Mouse (Mus musculus): ENCODE measurements around the gene Alg12. TPM values are rescaled to one million over a fixed set of nuclear protein-coding genes. Genes with fewer than 3 reads are reported as not detected.
A peak's percentile ranks its signal among the peaks of the same experiment; 100 is the strongest.

Alg12 gene
- polyA plus RNA-seq, 1 experiment = 6.8 TPM

GRCm38 (mm10) chr15:88854969-88855830, 36.1 kb upstream of the Alg12 start:
- TF ChIP-seq GATA1 (IDR thresholded peaks at IDR 0.05; ENCODE audit: borderline replicate concordance, low read length) (no peak), FLI1 (IDR thresholded peaks at IDR 0.05; ENCODE audit: low read length) (no peak)
- Histone ChIP-seq H3K27me3 (replicated peaks) (peaks cover 88% of the 10 kb centered on the region), H3K36me3 (replicated peaks; ENCODE audit: low read length) (no peaks in the 10 kb centered on the region), H3K4me3 (replicated peaks) (peak overlapping the region; percentile 67), H3K4me1 (peaks cover 29% of the 10 kb centered on the region), H3K9me3 (no peaks in the 10 kb centered on the region)

- Histone ChIP-seq H3K27me3 (replicated peaks) (peaks cover 88% of the 10 kb centered on the region), H3K9me3 (no peaks in the 10 kb centered on the region), H3K4me3 (replicated peaks) (peak overlapping the region; percentile 65), H3K36me3 (replicated peaks; ENCODE audit: low read length) (no peaks in the 10 kb centered on the region), H3K4me1 (peaks cover 28% of the 10 kb centered on the region)
- no peak for TF ChIP-seq FLI1 (IDR thresholded peaks at IDR 0.05; ENCODE audit: low read length)
- no peak for TF ChIP-seq GATA1 (IDR thresholded peaks at IDR 0.05; ENCODE audit: borderline replicate concordance, low read length)
These were observed 35.2 kb upstream of the Alg12 start for GRCm38 (mm10) chr15:88854119-88854968.

- H3K4me3 ChIP-seq (replicated peaks) = no peak overlapping the region
- H3K4me1 ChIP-seq = peaks cover 25% of the 10 kb centered on the region
- no peaks in the 10 kb centered on the region for H3K9me3 ChIP-seq
- TF ChIP-seq GATA1 (IDR thresholded peaks at IDR 0.05; ENCODE audit: borderline replicate concordance, low read length) (no peak), FLI1 (IDR thresholded peaks at IDR 0.05; ENCODE audit: low read length) (no peak)
- no peaks in the 10 kb centered on the region for H3K36me3 ChIP-seq (replicated peaks; ENCODE audit: low read length)
- H3K27me3 ChIP-seq (replicated peaks) = peaks cover 87% of the 10 kb centered on the region
These were observed 34.0 kb upstream of the Alg12 start for GRCm38 (mm10) chr15:88853106-88853505.

- Histone ChIP-seq H3K36me3 (replicated peaks; ENCODE audit: low read length) (no peaks in the 10 kb centered on the region), H3K27me3 (replicated peaks) (peaks cover 86% of the 10 kb centered on the region), H3K4me1 (peaks cover 24% of the 10 kb centered on the region), H3K4me3 (replicated peaks) (no peak overlapping the region), H3K9me3 (no peaks in the 10 kb centered on the region)
- no peak for TF ChIP-seq FLI1 (IDR thresholded peaks at IDR 0.05; ENCODE audit: low read length)
- TF ChIP-seq GATA1 (IDR thresholded peaks at IDR 0.05; ENCODE audit: borderline replicate concordance, low read length) = no peak
These were observed 32.5 kb upstream of the Alg12 start for GRCm38 (mm10) chr15:88851507-88852149.

- TF ChIP-seq FLI1 (IDR thresholded peaks at IDR 0.05; ENCODE audit: low read length) (no peak), GATA1 (IDR thresholded peaks at IDR 0.05; ENCODE audit: borderline replicate concordance, low read length) (no peak)
- peaks cover under 1% of the 10 kb centered on the region for H3K9me3 ChIP-seq
- H3K4me1 ChIP-seq = peaks cover 22% of the 10 kb centered on the region
- H3K36me3 ChIP-seq (replicated peaks; ENCODE audit: low read length) = no peaks in the 10 kb centered on the region
- H3K4me3 ChIP-seq (replicated peaks) = no peak overlapping the region
- peaks cover 87% of the 10 kb centered on the region for H3K27me3 ChIP-seq (replicated peaks)
These were observed 32.0 kb upstream of the Alg12 start for GRCm38 (mm10) chr15:88851076-88851475.

GRCm38 (mm10) chr15:88850146-88850826, 31.2 kb upstream of the Alg12 start:
- Histone ChIP-seq H3K9me3 (peaks cover 8% of the 10 kb centered on the region), H3K27me3 (replicated peaks) (peaks cover 87% of the 10 kb centered on the region), H3K36me3 (replicated peaks; ENCODE audit: low read length) (no peaks in the 10 kb centered on the region), H3K4me3 (replicated peaks) (no peak overlapping the region), H3K4me1 (peaks cover 18% of the 10 kb centered on the region)
- TF ChIP-seq FLI1 (IDR thresholded peaks at IDR 0.05; ENCODE audit: low read length) (no peak), GATA1 (IDR thresholded peaks at IDR 0.05; ENCODE audit: borderline replicate concordance, low read length) (no peak)

GRCm38 (mm10) chr15:88849621-88850020, 30.5 kb upstream of the Alg12 start:
- H3K4me3 ChIP-seq (replicated peaks) = no peak overlapping the region
- H3K4me1 ChIP-seq = peaks cover 18% of the 10 kb centered on the region
- TF ChIP-seq FLI1 (IDR thresholded peaks at IDR 0.05; ENCODE audit: low read length) = no peak
- TF ChIP-seq GATA1 (IDR thresholded peaks at IDR 0.05; ENCODE audit: borderline replicate concordance, low read length) = no peak
- peaks cover 13% of the 10 kb centered on the region for H3K9me3 ChIP-seq
- peaks cover 91% of the 10 kb centered on the region for H3K27me3 ChIP-seq (replicated peaks)
- H3K36me3 ChIP-seq (replicated peaks; ENCODE audit: low read length) = no peaks in the 10 kb centered on the region

- TF ChIP-seq GATA1 (IDR thresholded peaks at IDR 0.05; ENCODE audit: borderline replicate concordance, low read length) (no peak), FLI1 (IDR thresholded peaks at IDR 0.05; ENCODE audit: low read length) (no peak)
- Histone ChIP-seq H3K36me3 (replicated peaks; ENCODE audit: low read length) (no peaks in the 10 kb centered on the region), H3K4me1 (peaks cover 14% of the 10 kb centered on the region), H3K9me3 (peaks cover 13% of the 10 kb centered on the region), H3K4me3 (replicated peaks) (no peak overlapping the region), H3K27me3 (replicated peaks) (peaks cover 95% of the 10 kb centered on the region)
These were observed 29.5 kb upstream of the Alg12 start for GRCm38 (mm10) chr15:88848661-88849060.

- peaks cover 22% of the 10 kb centered on the region for H3K4me1 ChIP-seq
- peaks cover 88% of the 10 kb centered on the region for H3K27me3 ChIP-seq (replicated peaks)
- TF ChIP-seq FLI1 (IDR thresholded peaks at IDR 0.05; ENCODE audit: low read length) = no peak
- TF ChIP-seq GATA1 (IDR thresholded peaks at IDR 0.05; ENCODE audit: borderline replicate concordance, low read length) = no peak
- no peak overlapping the region for H3K4me3 ChIP-seq (replicated peaks)
- H3K9me3 ChIP-seq = peaks cover 13% of the 10 kb centered on the region
- H3K36me3 ChIP-seq (replicated peaks; ENCODE audit: low read length) = no peaks in the 10 kb centered on the region
These were observed 25.8 kb upstream of the Alg12 start for GRCm38 (mm10) chr15:88844966-88845365.
